Mouse (Mus musculus) hindbrain, postnatal 0 days (tissue): ENCODE measurements at regions not wholly inside any gene's neighbourhood (a gene's known extent, or its start where the extent isn't known, plus 50 kb on each side); places are given as distances from the start of the nearest gene placed in this dataset.

Source experiments
- ATAC-seq: fragments of 200-750 bp; cut with Nextera tagmentation; 2 replicates; pipeline ENCODE4 v1.8.0; 2017; ENCODE audit warnings: mild to moderate bottlenecking, moderate TSS enrichment, moderate library complexity
- DNase-seq: peaks from one replicate; pipeline ENCODE4 v3.0.0-alpha.2; 2015; ENCODE audit warnings: low spot score
- H3K27ac ChIP-seq: fragments of 300-500 bp; sonication (generic); 2 replicates; pipeline ENCODE4 v1.5.1; 2014; ENCODE audit warnings: mild to moderate bottlenecking
- H3K27me3 ChIP-seq: fragments of 300-500 bp; sonication (generic); 2 replicates; pipeline ENCODE4 v1.6.1; 2014; ENCODE audit warnings: low read length, mixed read lengths; ENCODE audit not compliant: insufficient read depth
- H3K36me3 ChIP-seq: fragments of 300-500 bp; sonication (generic); 2 replicates; pipeline ENCODE4 v1.6.1; 2014; ENCODE audit warnings: low read length, mixed read lengths; ENCODE audit not compliant: insufficient read depth
- H3K4me1 ChIP-seq: fragments of 300-500 bp; sonication (generic); 2 replicates; pipeline ENCODE4 v1.6.1; 2014; ENCODE audit warnings: antibody characterized with exemption, low read length, mixed read lengths; ENCODE audit not compliant: insufficient read depth
- H3K4me2 ChIP-seq: fragments of 300-500 bp; sonication (generic); 2 replicates; pipeline ENCODE4 v1.6.1; 2014; ENCODE audit warnings: low read depth, mild to moderate bottlenecking, low read length, moderate library complexity, mixed read lengths
- H3K4me3 ChIP-seq: fragments of 300-500 bp; sonication (generic); 2 replicates; pipeline ENCODE4 v1.5.1; 2014; ENCODE audit warnings: low read length
- H3K9ac ChIP-seq: fragments of 300-500 bp; sonication (generic); replicated peaks from 2 replicates; pipeline ENCODE4 v1.6.1; 2014; ENCODE audit warnings: mild to moderate bottlenecking, low read length, moderate library complexity, mixed read lengths
- H3K9me3 ChIP-seq: fragments of 300-500 bp; sonication (generic); 2 replicates; pipeline ENCODE4 v1.6.1; 2016; ENCODE audit warnings: low read length, mixed read lengths
- CTCF ChIP-seq: IDR thresholded peaks from 2 replicates; pipeline ENCODE4 v1.5.1; 2016; ENCODE audit warnings: antibody characterized with exemption, control low read depth, low read depth
- WGBS: fragments of 180-500 bp; shearing (Covaris S2); extraction: QIAGEN DNeasy Blood & Tissue Kit; methylation state at CpG from one replicate; pipeline ENCODE4 v1.1.7; 2014; 5-methylcytosine and 5-hydroxymethylcytosine counted together

- 47% methylated on average over 3 of the region's 3 CpGs for WGBS
- no peak for DNase-seq
Observed at GRCm38 (mm10) chr13:78920802-78921201, 721.2 kb upstream of the Nr2f1 start.

DNA sequence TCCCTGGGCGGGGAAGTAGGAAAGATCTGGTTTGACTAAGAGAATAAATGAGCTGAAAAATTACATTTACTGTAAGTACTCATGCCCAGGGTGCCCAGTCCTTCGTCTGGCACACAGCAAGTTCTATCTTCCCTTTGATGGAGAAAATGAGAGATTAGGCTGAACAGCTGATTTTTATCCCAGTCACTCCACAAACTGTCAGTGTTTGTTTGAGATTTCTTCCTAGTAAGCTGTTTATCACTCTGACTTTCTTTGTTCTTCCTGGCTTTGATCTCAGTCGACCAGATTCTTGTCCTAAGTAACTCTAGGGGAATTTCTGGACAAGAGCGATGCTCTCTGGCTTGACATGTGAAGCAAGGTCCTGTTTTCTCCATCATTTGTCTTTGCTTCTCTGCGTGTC, 710.3 kb upstream of the Nr2f1 start:
- 17% methylated on average over 5 of the region's 5 CpGs for WGBS
- DNase-seq (no peak), ATAC-seq (no peak)
- TF ChIP-seq CTCF: no peak
- no peak overlapping the region for H3K4me2 ChIP-seq
- no peaks in the 10 kb centered on the region for H3K27me3 ChIP-seq
- no peak overlapping the region for H3K27ac ChIP-seq
- H3K36me3 ChIP-seq: no peaks in the 10 kb centered on the region
- no peak overlapping the region for H3K9ac ChIP-seq
- no peak overlapping the region for H3K4me3 ChIP-seq
- no peaks in the 10 kb centered on the region for H3K4me1 ChIP-seq
- H3K9me3 ChIP-seq: no peaks in the 10 kb centered on the region

More at GRCm38 (mm10) chr13:78920802-78921201, 721.2 kb upstream of the Nr2f1 start:
- Histone ChIP-seq H3K27me3 (no peaks in the 10 kb centered on the region), H3K9me3 (no peaks in the 10 kb centered on the region), H3K4me2 (no peak overlapping the region), H3K36me3 (no peaks in the 10 kb centered on the region), H3K9ac (no peak overlapping the region), H3K4me1 (no peaks in the 10 kb centered on the region), H3K4me3 (no peak overlapping the region), H3K27ac (no peak overlapping the region)
- ATAC-seq: no peak
- no peak for TF ChIP-seq CTCF

DNA sequence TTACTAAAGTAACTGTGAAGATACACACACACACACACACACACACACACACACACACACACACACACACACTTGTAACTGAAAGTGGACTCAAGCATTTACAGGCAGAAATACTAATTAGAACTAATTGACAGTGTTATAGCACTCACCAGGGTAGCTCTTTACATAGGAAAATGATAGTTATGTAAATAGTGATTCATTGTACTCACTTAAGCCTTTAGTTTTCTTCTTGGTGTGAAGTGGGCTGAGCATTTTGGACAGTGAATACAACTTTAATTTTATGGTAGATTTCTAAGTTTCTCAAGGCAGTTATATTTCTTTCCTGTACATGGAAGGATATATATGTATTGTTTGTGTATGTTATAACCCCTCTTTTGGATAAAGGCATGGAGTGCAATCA, 704.5 kb upstream of the Nr2f1 start:
- TF ChIP-seq CTCF: no peak
- Histone ChIP-seq H3K27ac (no peak overlapping the region), H3K9ac (no peak overlapping the region), H3K4me2 (no peak overlapping the region), H3K4me3 (no peak overlapping the region), H3K9me3 (no peaks in the 10 kb centered on the region), H3K4me1 (no peaks in the 10 kb centered on the region), H3K36me3 (no peaks in the 10 kb centered on the region), H3K27me3 (no peaks in the 10 kb centered on the region)
- DNase-seq: no peak
- ATAC-seq: no peak

GRCm38 (mm10) chr13:78900693-78901092, 701.1 kb upstream of the Nr2f1 start:
- Histone ChIP-seq H3K9me3 (no peaks in the 10 kb centered on the region), H3K36me3 (no peaks in the 10 kb centered on the region), H3K4me3 (no peak overlapping the region), H3K9ac (no peak overlapping the region), H3K4me2 (no peak overlapping the region), H3K27ac (no peak overlapping the region), H3K4me1 (no peaks in the 10 kb centered on the region), H3K27me3 (no peaks in the 10 kb centered on the region)
- 56% methylated on average over 1 of the region's 1 CpGs for WGBS
- no peak for ATAC-seq
- no peak for TF ChIP-seq CTCF
- no peak for DNase-seq

DNA sequence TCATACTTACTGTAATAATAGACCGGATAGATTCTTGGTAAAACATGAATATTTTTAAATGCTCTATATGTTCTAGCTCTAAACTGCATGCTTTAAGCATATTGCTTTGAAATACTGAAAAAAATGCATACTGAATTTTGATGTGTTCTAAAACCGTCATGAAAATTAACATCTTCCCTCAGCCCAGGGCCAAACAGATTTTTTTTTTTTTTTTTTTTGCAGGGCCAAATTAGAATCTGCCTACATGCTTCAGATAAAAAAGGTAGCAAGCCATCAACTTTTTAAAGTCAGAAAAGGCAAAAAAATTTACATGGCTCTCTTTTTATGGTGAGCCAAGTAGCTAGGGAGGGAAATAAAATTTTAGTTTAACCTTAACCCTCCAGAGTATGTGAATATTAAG, 692.7 kb upstream of the Nr2f1 start:
- no peak overlapping the region for H3K4me3 ChIP-seq
- 83% methylated on average over 2 of the region's 2 CpGs for WGBS
- H3K27me3 ChIP-seq: no peaks in the 10 kb centered on the region
- H3K4me1 ChIP-seq: no peaks in the 10 kb centered on the region
- H3K27ac ChIP-seq: no peak overlapping the region
- ATAC-seq (no peak), DNase-seq (no peak)
- no peaks in the 10 kb centered on the region for H3K36me3 ChIP-seq
- H3K9ac ChIP-seq: no peak overlapping the region
- no peaks in the 10 kb centered on the region for H3K9me3 ChIP-seq
- no peak overlapping the region for H3K4me2 ChIP-seq
- no peak for TF ChIP-seq CTCF

DNA sequence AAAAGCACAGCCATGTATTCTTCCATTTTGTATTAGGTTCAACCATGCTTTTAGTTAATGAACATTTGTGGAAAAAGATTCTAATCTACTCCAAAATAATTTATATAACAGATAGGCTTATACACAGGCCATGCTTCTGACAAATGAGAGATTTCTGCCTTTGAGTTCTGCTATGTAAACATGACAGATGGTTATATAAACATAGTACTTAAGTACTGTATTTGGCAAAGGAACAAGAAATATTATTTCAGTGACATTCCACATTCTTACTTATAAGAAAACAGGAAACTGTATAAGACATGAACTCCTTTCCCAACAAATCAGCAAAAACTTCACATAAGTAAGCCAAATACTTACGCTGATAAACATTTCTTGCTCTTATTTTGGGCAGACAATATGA, 683.5 kb upstream of the Nr2f1 start:
- no peaks in the 10 kb centered on the region for H3K9me3 ChIP-seq
- TF ChIP-seq CTCF: no peak
- H3K36me3 ChIP-seq: no peaks in the 10 kb centered on the region
- H3K27ac ChIP-seq: no peak overlapping the region
- no peaks in the 10 kb centered on the region for H3K4me1 ChIP-seq
- H3K4me3 ChIP-seq: no peak overlapping the region
- 88% methylated on average over 1 of the region's 1 CpGs for WGBS
- ATAC-seq (no peak), DNase-seq (no peak)
- H3K27me3 ChIP-seq: no peaks in the 10 kb centered on the region
- H3K9ac ChIP-seq: no peak overlapping the region
- H3K4me2 ChIP-seq: no peak overlapping the region

DNA sequence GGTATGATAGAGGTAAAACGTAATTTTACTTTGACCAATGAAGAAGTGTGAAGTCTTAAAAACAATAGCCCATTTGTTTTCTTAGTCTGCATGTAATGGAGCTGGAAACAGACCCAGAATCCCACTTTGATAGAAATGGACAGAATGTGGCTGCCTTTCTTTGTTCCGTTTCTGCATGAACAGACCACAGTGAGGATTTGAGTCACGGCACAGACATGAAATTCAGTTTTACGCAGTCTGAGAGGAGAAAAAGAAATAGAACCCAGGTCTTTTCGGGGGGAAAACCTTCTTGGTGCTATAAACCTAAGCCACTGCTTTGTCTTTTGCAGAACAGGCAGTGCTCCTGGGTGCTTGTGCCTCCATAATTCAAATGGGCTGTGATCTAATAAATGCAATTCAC, 673.0 kb upstream of the Nr2f1 start:
- 33% methylated on average over 5 of the region's 5 CpGs for WGBS
- Histone ChIP-seq H3K9ac (no peak overlapping the region), H3K9me3 (no peaks in the 10 kb centered on the region), H3K36me3 (no peaks in the 10 kb centered on the region), H3K4me2 (no peak overlapping the region), H3K4me3 (no peak overlapping the region), H3K27me3 (no peaks in the 10 kb centered on the region), H3K27ac (no peak overlapping the region), H3K4me1 (no peaks in the 10 kb centered on the region)
- ATAC-seq (no peak), DNase-seq (no peak)
- TF ChIP-seq CTCF: no peak
